Mouse (Mus musculus) fibroblast of lung, adult 2 months (primary cell): ENCODE measurements around the gene Gm28230.

Experiments used
- DNase-seq: peaks from one replicate; pipeline ENCODE4 v3.0.0-alpha.2; 2011; ENCODE audit warnings: low read depth

Gene Gm28230

DNA sequence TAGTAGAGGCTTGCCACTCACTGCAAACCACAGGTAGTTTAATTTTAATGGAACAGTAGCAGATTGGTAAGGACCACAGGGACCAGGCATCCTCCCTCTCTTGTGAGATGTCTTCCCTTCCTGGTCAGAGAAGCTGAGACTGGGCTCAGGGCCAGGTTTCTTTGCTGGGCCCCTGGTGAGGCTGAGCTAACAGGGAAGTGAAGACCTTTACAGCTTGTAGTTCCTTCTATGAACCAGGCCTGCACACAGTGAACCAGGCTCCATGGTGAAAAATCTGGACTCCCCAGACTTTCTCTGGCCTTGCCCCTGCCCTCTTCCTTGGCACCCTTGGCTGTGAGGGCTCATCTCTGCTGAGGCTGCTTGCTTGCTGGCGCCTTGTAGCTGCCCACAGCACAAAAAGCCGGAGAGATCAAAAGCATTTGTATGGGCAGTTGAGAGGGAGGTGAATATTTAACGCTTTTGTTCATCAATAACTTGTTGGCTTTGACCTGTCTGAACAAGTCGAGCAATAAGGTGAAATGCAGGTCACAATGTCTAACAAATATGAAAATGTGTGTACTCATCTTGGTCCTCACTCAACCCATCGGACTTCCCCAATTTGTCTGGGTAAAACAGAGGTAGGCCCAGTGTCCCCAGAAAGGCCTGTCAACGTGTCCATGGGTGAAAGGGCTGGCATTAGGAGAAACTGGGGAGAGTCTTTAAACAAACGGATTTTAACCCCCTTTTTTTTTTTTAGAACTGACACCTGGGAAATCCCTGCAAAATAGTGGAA is 2.1 kb upstream of the Gm28230 start:
- no peak for DNase-seq

GRCm38 (mm10) chr2:74725171-74725570 is 1.4 kb upstream of the Gm28230 start:
- no peak for DNase-seq

DNA sequence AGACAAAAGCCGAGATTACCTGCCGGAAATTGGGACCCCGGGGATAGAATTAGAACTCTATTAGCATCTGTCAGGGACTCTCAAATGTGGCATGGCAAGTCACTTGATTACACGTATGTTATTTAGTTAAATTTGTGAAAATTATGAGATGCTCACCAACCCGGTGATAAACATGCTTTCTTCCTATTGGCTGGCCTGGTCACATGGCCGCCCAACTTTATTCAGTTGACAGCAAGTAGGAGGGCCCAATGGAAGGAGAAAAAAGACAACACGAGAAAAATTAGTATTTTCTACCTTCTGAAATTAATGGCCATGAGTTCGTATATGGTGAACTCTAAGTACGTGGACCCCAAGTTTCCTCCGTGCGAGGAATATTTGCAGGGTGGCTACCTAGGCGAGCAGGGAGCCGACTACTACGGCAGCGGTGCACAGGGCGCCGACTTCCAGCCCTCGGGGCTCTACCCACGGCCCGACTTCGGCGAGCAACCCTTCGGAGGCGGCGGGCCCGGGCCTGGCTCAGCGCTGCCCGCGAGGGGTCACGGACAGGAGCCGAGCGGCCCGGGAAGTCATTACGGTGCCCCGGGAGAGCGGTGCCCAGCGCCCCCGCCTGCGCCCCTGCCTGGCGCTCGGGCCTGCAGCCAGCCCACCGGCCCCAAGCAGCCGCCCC is 578 bp downstream of the Gm28230 start:
- DNase-seq: no peak

- no peak for DNase-seq
These were observed 1.2 kb downstream of the Gm28230 start for GRCm38 (mm10) chr2:74727640-74728302.

DNA sequence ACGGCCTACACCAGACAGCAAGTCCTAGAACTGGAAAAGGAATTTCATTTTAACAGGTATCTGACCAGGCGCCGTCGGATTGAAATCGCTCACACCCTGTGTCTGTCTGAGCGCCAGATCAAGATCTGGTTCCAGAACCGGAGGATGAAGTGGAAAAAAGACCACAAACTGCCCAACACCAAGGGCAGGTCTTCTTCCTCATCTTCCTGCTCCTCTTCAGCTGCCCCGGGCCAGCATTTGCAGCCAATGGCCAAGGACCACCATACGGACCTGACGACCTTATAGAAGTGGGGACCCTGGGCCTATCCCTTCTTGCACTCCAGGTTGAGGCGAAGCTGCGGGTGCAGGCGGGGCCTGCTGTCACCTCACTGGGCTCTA is 1.8 kb downstream of the Gm28230 start:
- no peak for DNase-seq

- DNase-seq: no peak
These were observed 3.8 kb downstream of the Gm28230 start for GRCm38 (mm10) chr2:74730331-74730730.

DNA sequence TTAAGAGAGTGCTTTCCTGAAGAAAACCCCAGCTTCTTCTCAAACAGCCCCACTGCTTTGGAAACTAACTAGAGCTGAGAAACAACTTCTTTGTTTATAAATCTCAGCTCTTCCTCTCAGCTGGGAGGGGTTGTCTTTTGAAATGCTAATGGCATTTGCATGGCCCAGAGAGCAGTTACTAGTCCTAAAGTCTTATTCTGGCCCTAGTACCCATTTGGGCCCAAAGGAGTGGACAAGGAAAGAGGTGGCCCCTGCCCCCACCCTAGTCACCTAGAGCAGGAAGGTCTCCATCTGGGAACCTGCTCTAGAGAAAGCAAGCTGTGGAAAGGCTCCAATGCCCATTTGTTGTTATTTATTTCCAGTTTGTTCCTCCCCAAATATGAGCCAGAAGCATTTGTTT is 4.5 kb downstream of the Gm28230 start:
- no peak for DNase-seq

DNA sequence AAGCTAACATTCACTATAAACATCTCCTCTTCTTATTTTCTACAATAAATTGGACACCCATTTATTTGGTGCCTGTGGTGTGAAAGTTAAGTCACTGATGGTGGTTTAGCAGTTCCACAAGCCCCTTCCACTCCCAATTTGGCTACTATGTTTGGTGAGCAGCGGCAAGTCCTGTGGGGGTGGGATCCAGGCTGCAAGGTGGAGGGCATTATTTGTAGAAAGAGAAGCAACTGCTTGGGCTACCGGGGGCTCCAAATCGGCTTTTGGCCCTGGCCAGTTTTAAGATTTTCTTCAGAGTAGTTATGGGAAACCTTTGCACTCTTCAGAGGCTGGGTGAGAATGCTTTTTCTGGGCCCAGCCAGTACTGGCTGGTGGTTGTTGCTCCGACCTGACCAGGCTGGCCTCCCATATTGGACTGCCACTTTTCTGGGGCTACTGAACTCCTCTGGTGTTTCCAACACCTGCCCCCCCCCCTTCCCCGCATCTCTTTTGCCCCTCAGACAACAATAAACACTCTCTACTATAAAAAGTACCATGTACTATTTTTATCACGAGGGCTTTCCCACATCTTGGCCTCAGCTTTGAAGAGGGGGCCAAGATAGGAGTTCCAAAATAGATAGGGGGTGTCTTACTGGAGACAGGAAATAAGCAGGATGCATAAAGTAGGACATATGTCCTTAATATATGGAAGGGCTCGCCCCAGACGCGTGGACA is 5.4 kb downstream of the Gm28230 start:
- no peak for DNase-seq

DNA sequence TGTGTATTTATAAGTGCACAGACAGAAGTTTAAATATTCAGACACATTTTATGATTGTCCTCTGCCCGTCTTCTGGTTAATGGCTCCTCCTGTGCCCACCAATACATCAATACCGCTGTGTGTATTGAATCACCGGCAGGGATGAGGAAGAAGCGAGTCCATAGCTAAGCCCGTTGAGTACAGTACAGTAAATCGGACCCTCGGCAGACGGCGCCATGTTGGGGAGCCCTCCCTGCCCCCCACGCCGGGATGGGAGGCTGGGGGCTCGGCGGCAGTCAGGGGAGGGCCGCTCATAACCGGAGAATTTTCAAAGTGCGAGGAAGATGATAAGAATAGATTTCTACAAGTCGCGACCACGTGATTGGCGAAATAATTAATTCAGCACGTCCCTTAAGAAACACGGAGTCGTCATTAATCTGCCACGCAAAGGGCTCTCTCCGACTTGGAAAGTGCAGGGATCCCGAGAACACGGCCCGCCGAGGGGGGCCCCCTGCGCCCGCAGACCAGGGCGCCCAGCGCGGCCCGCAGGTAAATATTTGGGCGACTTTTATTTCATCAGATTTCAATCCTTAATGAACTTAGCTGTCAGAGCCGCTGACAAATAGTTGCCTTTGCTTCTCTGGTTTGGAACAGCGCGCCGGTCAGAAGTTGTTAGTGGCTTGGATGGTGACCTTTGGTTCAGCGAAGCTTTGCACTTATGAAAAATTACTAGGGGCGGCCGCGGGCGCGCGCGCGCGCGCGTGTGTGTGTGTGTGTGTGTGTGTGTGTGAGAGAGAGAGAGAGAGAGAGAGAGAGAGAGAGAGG is 6.2 kb downstream of the Gm28230 start:
- no peak for DNase-seq

- no peak for DNase-seq
These were observed 6.8 kb downstream of the Gm28230 start for GRCm38 (mm10) chr2:74733317-74733661.

- no peak for DNase-seq
These were observed 7.2 kb downstream of the Gm28230 start for GRCm38 (mm10) chr2:74733765-74734164.

GRCm38 (mm10) chr2:74734451-74734850 is 7.9 kb downstream of the Gm28230 start:
- no peak for DNase-seq

- no peak for DNase-seq
These were observed 8.7 kb downstream of the Gm28230 start for GRCm38 (mm10) chr2:74734996-74735811.

DNA sequence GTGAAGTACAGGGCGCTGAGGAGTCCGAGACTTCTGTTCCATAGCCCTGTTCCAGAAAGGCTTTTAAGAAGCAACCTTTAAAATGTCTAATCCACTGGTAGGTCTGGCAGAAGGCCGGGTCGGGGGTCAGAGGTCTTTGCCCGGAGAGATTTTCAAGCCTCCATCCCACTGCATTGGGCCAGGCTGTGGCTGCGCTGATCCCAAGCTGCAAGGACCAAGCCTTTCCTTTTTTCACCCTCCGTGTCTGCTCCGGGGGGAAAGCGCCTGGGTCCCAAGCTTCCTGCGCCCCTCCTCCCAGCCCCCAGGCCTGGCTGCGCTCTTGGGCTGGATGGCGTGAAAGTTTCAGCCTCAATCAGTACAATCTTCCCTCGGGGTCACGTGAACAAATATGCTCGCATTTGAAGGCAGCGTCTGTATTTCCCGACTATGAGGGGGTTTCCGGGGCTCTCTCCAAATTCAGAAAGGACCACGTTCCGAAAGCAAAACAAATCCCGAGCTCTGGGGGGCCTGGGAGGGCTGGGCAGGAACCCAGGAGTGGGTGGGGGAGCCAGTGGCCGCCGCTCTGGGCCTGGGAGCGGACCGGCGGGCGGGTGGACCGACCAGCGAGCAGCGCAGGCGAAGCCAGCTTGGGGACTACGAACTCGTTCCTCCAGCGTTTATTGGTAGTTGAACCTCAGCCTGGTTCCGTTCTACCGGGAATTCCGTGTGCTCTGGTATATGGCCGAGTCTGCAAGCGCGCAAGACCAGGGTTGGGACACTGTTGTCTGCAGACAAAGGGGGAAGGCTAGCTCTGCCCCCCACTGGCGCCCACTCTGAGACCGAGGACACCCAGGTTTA is 9.5 kb downstream of the Gm28230 start:
- no peak for DNase-seq

DNA sequence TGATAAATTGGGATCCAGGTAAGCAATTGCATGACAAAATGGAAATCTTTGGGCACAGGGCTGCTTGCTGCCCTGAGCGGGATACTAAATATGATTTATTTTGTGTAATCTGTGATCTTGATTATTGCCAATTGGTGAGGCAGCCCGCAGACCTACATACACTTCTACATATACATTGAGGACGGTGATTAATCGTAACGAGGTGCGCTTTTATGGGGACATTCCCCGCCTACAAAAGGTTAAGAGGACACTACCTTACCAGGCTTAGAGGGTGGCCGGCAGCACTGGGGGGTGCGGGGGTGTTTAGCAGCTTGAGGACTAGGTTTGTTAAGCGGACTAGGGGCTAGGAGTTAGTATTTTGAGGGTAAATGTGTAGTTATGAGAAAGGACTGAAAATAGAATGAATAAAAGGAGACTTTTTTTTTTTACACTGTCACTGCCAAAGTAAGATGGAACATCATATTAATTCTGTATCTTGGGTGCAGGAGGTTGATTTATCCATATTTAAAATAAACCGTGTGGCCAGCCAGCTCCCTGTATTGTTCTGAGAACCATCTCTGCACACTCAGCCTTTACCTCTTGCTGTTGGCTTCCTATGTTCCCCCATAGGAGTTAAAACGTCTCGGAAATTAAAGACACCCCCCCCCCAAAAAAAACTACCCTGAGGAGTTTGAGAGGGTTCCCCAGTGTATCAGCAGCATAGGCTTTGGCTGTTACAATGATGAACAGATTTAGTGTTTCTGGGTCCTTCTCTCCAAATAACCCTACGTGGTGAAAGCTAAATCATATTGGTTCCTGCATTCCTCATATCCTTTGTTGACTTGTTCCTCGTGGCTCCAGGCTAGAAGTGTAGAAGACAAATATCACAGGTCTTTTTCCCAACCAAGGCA is 10.4 kb downstream of the Gm28230 start:
- DNase-seq: no peak

DNA sequence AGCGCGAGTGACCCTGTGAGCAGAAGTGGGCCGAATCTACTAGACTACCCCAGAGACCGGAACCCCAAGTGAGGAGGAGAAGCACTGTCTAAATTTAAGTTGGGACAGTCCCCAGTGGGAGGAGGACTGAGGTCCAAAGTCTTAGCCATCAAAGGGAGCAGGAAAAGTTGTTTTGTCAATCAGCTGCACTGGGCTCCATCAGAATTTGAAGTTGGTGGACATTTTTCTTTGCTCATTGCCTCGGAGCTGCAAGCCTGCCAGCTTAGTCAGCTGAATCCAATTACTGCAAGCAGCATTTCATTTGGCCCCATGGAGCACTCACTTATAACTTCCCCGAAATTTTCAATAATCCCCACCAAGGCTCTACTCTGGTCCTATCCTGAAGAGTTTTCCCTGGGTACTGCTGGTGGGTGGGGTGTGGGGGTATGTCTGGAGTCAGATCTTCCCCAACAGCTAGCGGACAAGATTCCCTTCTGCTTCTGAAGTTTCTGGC is 11.1 kb downstream of the Gm28230 start:
- DNase-seq: no peak

DNA sequence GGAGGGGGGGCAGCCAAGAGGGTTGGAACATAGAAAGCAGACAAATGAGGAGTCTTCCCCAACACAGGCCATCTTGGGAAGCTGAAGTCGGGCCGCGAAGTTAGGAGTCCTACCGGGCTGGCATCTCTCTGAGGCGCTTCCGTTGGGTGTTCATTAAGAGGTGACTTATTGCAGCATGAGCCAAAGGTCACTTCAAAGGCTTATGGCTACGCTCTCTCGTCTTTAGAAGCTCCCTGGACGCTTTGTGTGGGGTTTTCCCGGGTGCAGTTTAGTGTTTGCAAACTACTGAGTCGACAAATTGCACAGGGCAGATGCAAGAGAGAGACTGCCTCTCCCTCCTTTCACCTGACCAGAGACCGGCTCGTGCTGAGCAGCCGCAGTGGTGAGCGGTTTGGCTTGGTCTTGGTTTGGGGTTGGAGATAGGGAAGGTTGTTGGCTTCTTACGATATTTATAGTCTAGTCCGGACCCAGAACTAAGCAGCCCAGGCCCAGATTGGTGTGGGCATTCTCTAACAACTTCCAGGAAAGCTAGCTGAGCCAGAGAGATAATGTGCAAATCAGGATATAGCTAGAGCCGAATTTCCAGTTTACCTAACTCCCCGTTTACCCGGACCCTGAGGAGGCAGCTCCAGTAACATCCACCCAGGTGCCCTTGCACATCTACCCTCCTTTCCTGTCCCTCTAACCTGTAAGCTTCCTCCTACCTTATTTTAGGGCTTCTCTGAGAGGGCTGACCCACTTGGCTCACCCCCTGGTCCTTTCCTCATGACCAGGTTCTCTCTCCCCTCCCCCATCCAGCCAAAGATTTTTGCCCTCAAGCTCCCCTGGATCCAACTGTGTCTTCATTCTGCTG is 12.3 kb downstream of the Gm28230 start:
- no peak for DNase-seq

- DNase-seq: no peak
These were observed 12.9 kb downstream of the Gm28230 start for GRCm38 (mm10) chr2:74739476-74739800.
